Mouse (Mus musculus): ENCODE measurements around the gene Tspan4.

Gene Tspan4

GRCm38 (mm10) chr7:141461521-141462332, 13.3 kb upstream of the Tspan4 start:
- peak; percentile 60 for DNase-seq

DNA sequence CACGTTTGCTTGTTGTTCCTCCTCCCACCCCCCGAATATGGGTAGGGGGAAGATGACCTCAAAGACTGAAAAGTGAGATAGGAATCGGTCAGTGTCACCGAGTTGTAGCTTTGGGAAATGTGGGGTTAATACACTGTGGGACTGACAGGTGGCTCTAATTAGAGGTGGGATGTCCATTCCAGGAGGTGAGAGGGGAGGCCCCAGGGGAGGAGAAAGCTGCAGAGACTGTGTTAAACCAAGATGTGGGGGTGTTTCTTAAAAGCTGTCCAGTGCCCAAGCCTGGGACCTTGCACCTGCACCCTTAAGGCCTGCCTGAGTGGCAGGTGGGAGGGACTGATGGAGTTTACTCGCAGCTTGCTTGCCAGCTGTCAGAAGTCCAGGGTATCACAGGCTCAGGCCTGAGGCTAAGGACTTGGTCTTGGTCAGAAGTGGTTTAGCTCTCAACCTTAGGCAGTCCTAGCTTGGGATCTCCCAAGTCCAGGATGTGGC, 12.7 kb upstream of the Tspan4 start:
- no peak for DNase-seq

GRCm38 (mm10) chr7:141463824-141464602, 11.0 kb upstream of the Tspan4 start:
- no peak for DNase-seq

DNA sequence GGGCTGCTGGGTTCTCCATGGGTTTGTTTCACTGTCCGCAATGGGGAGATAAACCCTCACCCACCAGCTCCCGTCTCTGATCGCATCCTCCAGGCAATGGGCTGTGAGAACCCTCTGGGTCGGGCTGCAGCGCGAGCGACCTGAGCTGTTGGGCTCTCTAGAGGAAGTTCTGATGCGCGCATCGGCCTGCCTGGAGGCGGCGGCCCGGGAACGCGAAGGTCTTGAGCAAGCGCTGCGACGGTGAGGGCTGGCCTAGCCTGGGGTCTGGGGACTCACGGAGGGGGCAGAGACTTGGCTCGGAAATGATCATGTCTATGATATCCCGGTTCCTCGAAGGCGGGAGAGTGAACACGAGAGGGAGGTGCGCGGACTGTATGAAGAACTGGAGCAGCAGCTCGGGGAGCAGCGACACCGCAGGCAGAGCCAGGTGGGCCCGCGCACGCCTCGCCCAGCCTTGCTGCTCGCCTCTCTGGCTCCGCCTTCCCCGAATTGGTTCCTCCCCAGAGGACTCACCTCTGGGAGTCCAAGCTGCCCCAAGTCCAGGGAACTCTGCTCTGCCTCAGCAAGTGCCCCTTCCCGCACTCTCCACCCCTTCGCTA, 10.3 kb upstream of the Tspan4 start:
- DNase-seq: peak; percentile 76

GRCm38 (mm10) chr7:141465388-141466044, 9.5 kb upstream of the Tspan4 start:
- peak; percentile 21 for DNase-seq

- no peak for DNase-seq
These were observed 9.0 kb upstream of the Tspan4 start for GRCm38 (mm10) chr7:141466045-141466394.

DNA sequence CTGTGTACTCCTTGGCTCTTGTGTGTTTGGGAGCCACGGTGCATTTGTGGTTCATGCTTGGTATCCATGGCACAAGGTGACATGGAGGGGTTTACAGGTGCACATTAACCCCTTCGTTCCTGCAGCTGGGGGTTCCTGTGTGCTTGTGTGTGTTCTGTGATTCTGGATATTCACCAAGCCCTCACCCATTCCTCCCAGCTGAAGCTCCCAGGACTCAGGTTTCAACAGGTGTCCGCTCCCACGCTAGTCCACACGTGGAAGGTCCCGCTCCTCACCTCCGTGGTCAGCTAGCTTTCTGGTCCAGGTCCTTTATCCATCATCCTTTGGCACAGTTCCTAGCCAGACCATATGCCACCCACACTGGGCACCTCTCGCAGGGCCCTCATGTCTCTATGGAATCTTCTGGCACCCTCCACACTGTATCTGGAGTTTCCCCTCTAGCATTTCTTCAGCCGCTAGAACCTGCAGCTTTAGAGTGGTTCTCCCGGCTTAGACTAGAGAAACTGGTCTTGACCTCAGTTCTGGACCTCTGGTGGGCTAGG, 8.4 kb upstream of the Tspan4 start:
- DNase-seq: no peak

GRCm38 (mm10) chr7:141467230-141468030, 7.6 kb upstream of the Tspan4 start, which contains the start of gene Cd151:
TSS of gene Cd151 (plus strand) at chr7:141467392.
- DNase-seq: peak; percentile 79

DNA sequence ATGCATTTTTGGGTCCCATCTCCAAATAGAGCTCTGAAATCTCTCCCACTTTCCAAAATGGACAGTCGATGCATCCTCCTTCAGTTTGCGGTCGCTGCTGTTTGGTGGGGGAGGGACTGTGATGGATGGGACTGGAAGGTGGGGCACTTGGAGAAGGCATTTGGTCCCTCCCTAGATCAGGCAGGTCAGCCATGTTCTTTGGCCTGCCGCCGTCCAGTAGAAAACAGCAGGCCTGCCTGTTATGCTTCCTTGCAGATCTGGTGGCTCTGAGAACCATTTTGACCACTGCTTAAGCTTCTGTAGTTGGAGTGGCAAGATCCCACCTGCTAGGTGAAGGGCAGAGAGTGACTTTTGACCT, 6.9 kb upstream of the Tspan4 start:
- no peak for DNase-seq

GRCm38 (mm10) chr7:141468522-141469211, 6.4 kb upstream of the Tspan4 start:
- peak; percentile 66 for DNase-seq

GRCm38 (mm10) chr7:141469352-141469751, 5.7 kb upstream of the Tspan4 start:
- DNase-seq: no peak

- no peak for DNase-seq
These were observed 5.0 kb upstream of the Tspan4 start for GRCm38 (mm10) chr7:141469901-141470636.

GRCm38 (mm10) chr7:141470637-141470944, 4.4 kb upstream of the Tspan4 start:
- no peak for DNase-seq

- no peak for DNase-seq
These were observed 3.8 kb upstream of the Tspan4 start for GRCm38 (mm10) chr7:141471236-141471635.

GRCm38 (mm10) chr7:141472226-141472625, 2.8 kb upstream of the Tspan4 start:
- no peak for DNase-seq

DNA sequence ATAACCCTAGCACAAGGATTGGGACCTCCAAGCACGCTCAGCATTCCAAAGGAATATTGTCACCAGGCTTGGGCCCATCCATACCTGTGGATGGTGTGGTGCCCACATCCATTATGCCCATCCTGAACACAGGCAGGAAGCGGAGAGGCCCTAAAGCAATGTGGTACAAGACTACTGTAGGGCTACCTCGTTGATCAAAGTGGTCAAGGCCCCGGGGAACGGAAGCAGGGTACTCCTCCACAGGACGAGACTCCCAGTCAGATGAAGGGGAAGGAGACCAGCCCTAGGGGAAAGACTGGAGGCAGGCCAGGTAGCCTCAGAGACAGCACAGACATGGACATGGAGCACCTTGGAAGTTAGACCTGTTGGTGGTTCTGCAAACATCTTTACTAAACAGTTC, 2.3 kb upstream of the Tspan4 start:
- DNase-seq: no peak

DNA sequence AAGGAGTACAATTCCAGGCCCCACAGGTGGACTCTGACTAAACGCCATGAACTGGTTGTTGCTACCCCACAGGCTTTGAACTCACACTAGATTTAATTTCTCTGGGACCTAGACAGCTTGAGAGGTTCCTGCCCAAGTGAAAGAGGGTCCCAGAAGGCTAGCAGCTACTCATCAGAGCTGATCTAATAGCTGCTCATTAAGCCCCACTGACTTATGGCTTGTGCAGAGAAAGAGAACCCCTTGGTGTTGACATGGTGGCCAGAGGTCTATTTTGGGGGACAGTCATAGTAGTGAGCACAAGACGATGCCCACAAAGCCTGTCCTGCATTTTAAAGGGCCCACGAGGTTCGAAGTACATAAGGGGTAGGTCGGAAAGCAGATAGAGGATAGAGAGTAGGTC, 880 bp upstream of the Tspan4 start:
- no peak for DNase-seq

GRCm38 (mm10) chr7:141475805-141476158, 742 bp downstream of the Tspan4 start:
- DNase-seq: no peak

- DNase-seq: peak; percentile 46
These were observed 1.4 kb downstream of the Tspan4 start for GRCm38 (mm10) chr7:141476226-141476980.

DNA sequence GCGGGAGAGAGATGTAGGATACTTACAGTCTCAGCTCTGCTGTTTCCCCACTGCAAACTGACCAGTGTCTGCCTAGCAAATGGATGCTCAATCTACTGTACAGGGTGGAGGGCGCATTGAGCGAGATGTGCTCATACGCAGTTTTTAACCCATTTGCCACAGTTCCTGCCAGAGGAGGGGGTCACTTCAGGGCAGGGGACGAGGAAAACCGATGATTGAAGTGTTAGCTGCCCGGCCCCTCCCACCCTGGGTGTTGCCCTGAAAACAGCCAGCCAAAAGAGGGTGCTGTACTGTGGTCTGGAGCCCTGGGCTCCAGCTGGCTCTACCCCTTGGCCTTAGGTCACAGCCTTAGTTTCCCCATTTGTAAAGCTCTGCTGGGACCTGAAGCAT, 1.9 kb downstream of the Tspan4 start:
- DNase-seq: no peak

Measured in thymus, postnatal 4 days (tissue).